Comparison of ENCODE assay signal across 8 mouse cellular contexts in the genomic region with DNA sequence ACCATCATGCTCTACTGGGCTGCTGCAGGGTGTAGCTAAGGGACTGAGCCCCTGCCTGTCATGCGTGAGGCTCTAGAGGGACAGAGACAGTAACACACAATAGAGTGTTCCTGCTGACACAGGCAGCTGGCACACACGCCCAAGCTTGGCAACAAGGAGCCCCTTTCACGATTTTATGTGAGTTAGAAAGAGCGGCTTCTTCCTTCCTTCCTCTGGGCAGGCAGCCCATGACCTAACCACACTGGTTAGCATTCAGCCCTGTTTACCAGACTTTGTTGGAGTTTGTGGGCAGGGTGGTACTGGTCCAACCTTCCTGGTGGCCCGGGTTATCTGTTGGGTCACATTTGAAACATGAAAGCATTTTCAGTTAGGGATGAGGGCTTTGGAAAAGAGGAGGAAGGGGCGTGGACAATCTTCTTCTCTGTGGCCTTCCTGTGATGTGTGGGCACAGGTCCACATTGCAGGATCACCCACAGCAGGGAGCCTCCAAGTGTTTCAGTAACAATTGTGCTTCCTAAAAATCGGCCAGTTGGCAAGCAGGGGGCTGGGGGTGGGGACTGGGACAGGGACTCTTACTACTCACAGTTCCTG. TPM values are rescaled to one million over a fixed set of nuclear protein-coding genes. Genes with fewer than 3 reads are reported as not detected.
DNase-seq lines count a peak whose midpoint lies in the region; ATAC-seq lines count a peak whose summit lies in the region.

No protein-coding gene starts in this region.

- peak; percentile 87 for DNase-seq in brain, adult 2 months (ENCODE audit: low read depth, low spot score)
- peak; percentile 79 for DNase-seq in layer of hippocampus, adult 9-11 months
- DNase-seq in spleen, postnatal 14 days (ENCODE audit: low spot score in 2 of 2), result no peak
- no peak for DNase-seq in thymus, postnatal 36 days

- ATAC-seq in intestine, embryonic 16.5 days, result no peak
- ATAC-seq in intestine, embryonic 15.5 days, result no peak
- peak; percentile 83 for ATAC-seq in granulocyte monocyte progenitor cell, adult 5-6 weeks (replicated peaks; ENCODE audit: poor library complexity, severe bottlenecking)
- ATAC-seq in megakaryocyte, adult 5-6 weeks (ENCODE audit: poor library complexity, severe bottlenecking), result peak; percentile 47

- peak overlapping the region; percentile 29; the same call in 1 of the 2 replicates for H3K27ac ChIP-seq in intestine, embryonic 16.5 days (ENCODE audit: low read length)
- no peak overlapping the region for H3K27ac ChIP-seq in intestine, embryonic 15.5 days

- 57% methylated on average over 7 of the region's 7 CpGs for WGBS in intestine, embryonic 16.5 days
- WGBS in intestine, embryonic 15.5 days, result 58% methylated on average over 7 of the region's 7 CpGs

- peaks cover 5% of the 10 kb centered on the region; the same call in 1 of the 2 replicates for H3K4me1 ChIP-seq in intestine, embryonic 16.5 days (ENCODE audit: control insufficient read depth, insufficient read depth, low read length)
- no peaks in the 10 kb centered on the region for H3K4me1 ChIP-seq in intestine, embryonic 15.5 days (replicated peaks)

- no peaks in the 10 kb centered on the region for H3K9me3 ChIP-seq in intestine, embryonic 16.5 days (ENCODE audit: control insufficient read depth, low read length)
- no peaks in the 10 kb centered on the region for H3K9me3 ChIP-seq in intestine, embryonic 15.5 days

- H3K27me3 ChIP-seq in intestine, embryonic 16.5 days (replicated peaks; ENCODE audit: control insufficient read depth, insufficient read depth, low read length), result no peaks in the 10 kb centered on the region
- no peaks in the 10 kb centered on the region for H3K27me3 ChIP-seq in intestine, embryonic 15.5 days (replicated peaks)

- no peak overlapping the region for H3K4me2 ChIP-seq in intestine, embryonic 16.5 days (ENCODE audit: low read depth, low read length)
- no peak overlapping the region for H3K4me2 ChIP-seq in intestine, embryonic 15.5 days (replicated peaks)

- H3K4me3 ChIP-seq in intestine, embryonic 16.5 days (ENCODE audit: low read length), result no peak overlapping the region
- no peak overlapping the region for H3K4me3 ChIP-seq in intestine, embryonic 15.5 days (replicated peaks)

- H3K36me3 ChIP-seq in intestine, embryonic 16.5 days (ENCODE audit: control insufficient read depth, insufficient read depth, low read length), result no peaks in the 10 kb centered on the region
- H3K36me3 ChIP-seq in intestine, embryonic 15.5 days, result no peaks in the 10 kb centered on the region

- H3K9ac ChIP-seq in intestine, embryonic 16.5 days (ENCODE audit: low read depth, low read length), result no peak overlapping the region; the same call in 1 of the 2 replicates
- H3K9ac ChIP-seq in intestine, embryonic 15.5 days, result no peak overlapping the region

RNA-seq across cellular contexts. Expression of a gene that starts 47.9 kb away (rescaled TPM):
- polyA plus RNA-seq in intestine, embryonic 16.5 days (2015; fragmentation: Nextera tagmentation; extraction: Ambion mirVana), result 54.1 and 57.1 TPM in 2 replicates
- polyA plus RNA-seq in intestine, embryonic 15.5 days (2015; fragmentation: Nextera tagmentation; extraction: Ambion mirVana), result 54.0 and 54.2 TPM in 2 replicates
- not detected in 2 replicates for total RNA-seq in granulocyte monocyte progenitor cell, adult 5-6 weeks (2014; fragmentation: Nextera tagmentation)
- total RNA-seq in granulocyte monocyte progenitor cell, adult 5-6 weeks (2017), result not detected in 2 replicates
- 0.91 and 1.0 TPM in 2 replicates for total RNA-seq in megakaryocyte, adult 5-6 weeks (2015)
- 0.49 and 1.0 TPM in 2 replicates for total RNA-seq in megakaryocyte, adult 5-6 weeks (2017)

Comparison
In these comparisons a context has a peak if more than half of its experiments do, and no peak if none do; other contexts are left out.
1. ATAC-seq: peak in granulocyte monocyte progenitor cell, adult 5-6 weeks (single experiment) and megakaryocyte, adult 5-6 weeks (single experiment); none in intestine, embryonic 16.5 days (single experiment) and intestine, embryonic 15.5 days (single experiment).
2. DNase-seq: peak in brain, adult 2 months (single experiment) and layer of hippocampus, adult 9-11 months (single experiment); none in spleen, postnatal 14 days (0 of 2) and thymus, postnatal 36 days (0 of 2).